Mouse (Mus musculus) heart, embryonic 13.5 days (tissue): Measurements from ENCODE around the gene Ttk. TPM values are rescaled to one million over a fixed set of nuclear protein-coding genes. Genes with fewer than 3 reads are reported as not detected.

ENCODE experiments used
- ATAC-seq: fragments of 200-750 bp; cut with Nextera tagmentation; 2 replicates; pipeline ENCODE4 v1.8.0; 2017; ENCODE audit warnings: moderate TSS enrichment; ENCODE audit not compliant: insufficient number of reproducible peaks, low FRiP score, low TSS enrichment; ENCODE audit errors: extremely low read depth
- H3K27ac ChIP-seq: fragments of 300-500 bp; sonication (generic); replicated peaks from 2 replicates; pipeline ENCODE4 v1.5.1; 2015; ENCODE audit warnings: moderate library complexity, mild to moderate bottlenecking, inconsistent platforms
- H3K27me3 ChIP-seq: fragments of 300-500 bp; sonication (generic); replicated peaks from 2 replicates; pipeline ENCODE4 v1.6.1; 2015; ENCODE audit warnings: mild to moderate bottlenecking, inconsistent platforms
- H3K36me3 ChIP-seq: fragments of 300-500 bp; sonication (generic); 2 replicates; pipeline ENCODE4 v1.6.1; 2015; ENCODE audit warnings: mild to moderate bottlenecking, inconsistent platforms
- H3K4me1 ChIP-seq: fragments of 300-500 bp; sonication (generic); 2 replicates; pipeline ENCODE4 v1.6.1; 2015; ENCODE audit warnings: inconsistent platforms
- H3K4me2 ChIP-seq: fragments of 300-500 bp; sonication (generic); 2 replicates; pipeline ENCODE4 v1.6.1; 2015; ENCODE audit warnings: inconsistent platforms, mild to moderate bottlenecking, moderate library complexity
- H3K4me3 ChIP-seq: fragments of 300-500 bp; sonication (generic); 2 replicates; pipeline ENCODE4 v1.5.1; 2015; ENCODE audit warnings: moderate library complexity, mild to moderate bottlenecking, inconsistent platforms
- H3K9ac ChIP-seq: fragments of 300-500 bp; sonication (generic); 2 replicates; pipeline ENCODE4 v1.6.1; 2015; ENCODE audit warnings: inconsistent platforms, mild to moderate bottlenecking, moderate library complexity
- H3K9me3 ChIP-seq: fragments of 300-500 bp; sonication (generic); 2 replicates; pipeline ENCODE4 v1.6.1; 2016; ENCODE audit warnings: inconsistent platforms
- WGBS: fragments of 180-500 bp; shearing (Covaris S2); methylation state at CpG from one replicate; pipeline ENCODE4 v1.1.7; 2015; ENCODE audit warnings: mixed read lengths; 5-methylcytosine and 5-hydroxymethylcytosine counted together
- polyA plus RNA-seq: library from polyadenylated mRNA; unstranded; fragments of >200 nt; fragmentation: Nextera tagmentation; extraction: Ambion mirVana; gene quantifications from 2 replicates; pipeline ENCODE4 v1.2.1, GENCODE M21; 2015

Gene Ttk
- polyA plus RNA-seq, 1 experiment from 2014 or later, result 17.1 TPM

DNA sequence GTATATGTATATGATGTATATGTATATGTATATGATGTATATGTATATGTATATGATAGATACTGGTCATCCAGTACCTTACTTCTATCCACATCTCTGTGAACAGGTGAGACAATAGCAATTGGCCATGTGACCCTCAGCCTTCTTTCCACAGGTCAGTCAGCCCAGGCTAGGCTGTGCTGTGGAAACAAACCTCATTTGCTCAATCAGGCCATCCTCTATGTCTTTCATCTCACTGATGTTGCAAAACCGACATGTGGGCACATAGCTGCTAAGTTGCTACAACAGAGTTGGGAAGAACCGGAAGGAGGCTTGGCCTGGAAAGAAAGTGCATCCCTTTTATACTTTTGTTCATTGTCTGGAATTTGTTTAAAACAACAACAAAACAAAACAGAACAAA lies 67.6 kb downstream of the Ttk start:
- WGBS, result 65% methylated on average over 2 of the region's 2 CpGs
- H3K27ac ChIP-seq, result no peak overlapping the region
- no peak overlapping the region for H3K9ac ChIP-seq
- H3K4me2 ChIP-seq, result no peak overlapping the region
- no peaks in the 10 kb centered on the region for H3K36me3 ChIP-seq
- H3K4me3 ChIP-seq, result no peak overlapping the region
- no peaks in the 10 kb centered on the region for H3K4me1 ChIP-seq
- no peak for ATAC-seq
- H3K27me3 ChIP-seq, result no peaks in the 10 kb centered on the region
- H3K9me3 ChIP-seq, result no peaks in the 10 kb centered on the region

DNA sequence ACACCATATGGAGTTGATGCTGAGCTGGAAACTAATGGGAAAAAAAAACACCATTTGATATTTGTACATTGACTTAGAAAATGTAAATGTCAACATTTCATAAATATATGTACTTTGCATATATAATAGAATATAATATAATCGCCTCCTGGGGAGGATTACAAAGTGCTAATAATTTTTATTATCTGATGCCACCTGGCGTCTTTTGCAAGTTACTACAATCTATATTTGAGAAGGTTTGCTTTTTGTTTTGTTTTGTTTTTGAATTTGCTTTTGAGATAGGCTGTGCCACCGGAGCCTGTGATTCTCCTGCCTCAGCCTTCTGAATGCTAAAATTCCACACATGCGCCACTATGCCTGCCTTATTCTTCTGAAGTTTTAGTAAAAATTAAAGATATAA lies 71.3 kb downstream of the Ttk start:
- no peaks in the 10 kb centered on the region for H3K4me1 ChIP-seq
- H3K9ac ChIP-seq, result no peak overlapping the region
- no peak overlapping the region for H3K4me3 ChIP-seq
- H3K36me3 ChIP-seq, result no peaks in the 10 kb centered on the region
- H3K27me3 ChIP-seq, result no peaks in the 10 kb centered on the region
- ATAC-seq, result no peak
- H3K27ac ChIP-seq, result no peak overlapping the region
- no peak overlapping the region for H3K4me2 ChIP-seq
- 52% methylated on average over 4 of the region's 4 CpGs for WGBS
- no peaks in the 10 kb centered on the region for H3K9me3 ChIP-seq

DNA sequence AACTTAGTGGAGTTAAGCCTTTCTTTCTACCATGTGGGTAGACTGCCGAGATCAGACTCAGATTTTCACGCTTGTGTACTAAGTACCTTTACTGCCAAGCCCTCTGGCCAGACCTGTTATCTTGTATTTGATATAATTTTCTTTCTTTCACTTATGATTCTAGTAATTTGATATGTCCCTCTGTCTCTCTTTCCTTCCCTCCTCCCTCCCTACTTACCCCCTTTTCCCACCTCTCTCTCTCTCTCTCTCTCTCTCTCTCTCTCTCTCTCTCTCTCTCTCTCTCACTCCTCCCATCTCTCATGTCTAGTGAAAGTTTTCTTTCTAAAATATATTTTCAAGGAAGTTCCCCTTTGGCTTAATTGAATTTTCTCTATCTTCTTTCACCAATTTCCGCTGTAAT lies 72.5 kb downstream of the Ttk start:
- no peak overlapping the region for H3K4me3 ChIP-seq
- WGBS, result 71% methylated on average over 3 of the region's 3 CpGs
- no peak overlapping the region for H3K4me2 ChIP-seq
- no peak overlapping the region for H3K9ac ChIP-seq
- no peaks in the 10 kb centered on the region for H3K4me1 ChIP-seq
- H3K27me3 ChIP-seq, result no peaks in the 10 kb centered on the region
- no peaks in the 10 kb centered on the region for H3K9me3 ChIP-seq
- no peak overlapping the region for H3K27ac ChIP-seq
- ATAC-seq, result no peak
- H3K36me3 ChIP-seq, result no peaks in the 10 kb centered on the region

DNA sequence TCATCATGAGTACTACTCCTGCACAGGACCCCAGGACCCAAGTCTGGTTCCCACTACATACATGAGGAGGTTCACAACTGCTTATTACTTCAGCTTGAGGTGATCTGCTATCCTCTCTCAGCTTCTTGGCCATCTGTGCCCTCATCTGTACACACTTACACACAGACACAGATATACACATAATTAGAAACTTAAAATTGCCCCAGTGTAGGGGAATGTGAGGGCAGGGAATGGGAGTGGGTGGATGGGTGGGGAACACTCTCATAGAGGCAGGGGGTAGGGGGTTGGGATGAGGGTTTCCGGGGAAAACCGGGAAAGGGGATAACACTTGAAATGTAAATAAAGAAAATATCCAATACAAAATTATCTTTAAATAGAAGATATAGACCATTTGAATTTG lies 75.3 kb downstream of the Ttk start:
- H3K9me3 ChIP-seq, result no peaks in the 10 kb centered on the region
- no peaks in the 10 kb centered on the region for H3K4me1 ChIP-seq
- no peak overlapping the region for H3K4me2 ChIP-seq
- H3K36me3 ChIP-seq, result no peaks in the 10 kb centered on the region
- no peak overlapping the region for H3K27ac ChIP-seq
- no peak overlapping the region for H3K4me3 ChIP-seq
- no peaks in the 10 kb centered on the region for H3K27me3 ChIP-seq
- H3K9ac ChIP-seq, result no peak overlapping the region
- ATAC-seq, result no peak
- WGBS, result 85% methylated on average over 2 of the region's 2 CpGs

DNA sequence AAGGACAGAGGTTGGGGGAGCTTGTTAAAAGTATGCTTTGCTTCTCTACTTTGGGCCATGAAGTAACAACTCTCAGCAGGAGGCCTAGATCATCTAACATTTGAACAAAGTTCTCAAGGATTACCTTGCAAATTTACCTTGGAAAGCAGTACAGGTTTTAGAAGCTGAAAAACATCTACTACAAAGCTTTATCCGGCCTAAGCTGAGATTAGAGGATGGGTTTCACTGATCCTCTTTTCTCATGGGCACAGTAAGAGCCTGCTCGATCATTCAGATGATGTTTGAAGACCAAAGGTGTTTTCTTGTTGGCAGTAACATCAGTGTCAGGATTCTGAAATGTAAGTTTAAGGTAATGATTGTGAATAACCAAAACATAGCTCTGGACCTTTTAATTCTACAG lies 76.4 kb downstream of the Ttk start:
- H3K4me3 ChIP-seq, result no peak overlapping the region
- no peaks in the 10 kb centered on the region for H3K4me1 ChIP-seq
- H3K9me3 ChIP-seq, result no peaks in the 10 kb centered on the region
- H3K9ac ChIP-seq, result no peak overlapping the region
- H3K4me2 ChIP-seq, result no peak overlapping the region
- no peak overlapping the region for H3K27ac ChIP-seq
- no peaks in the 10 kb centered on the region for H3K27me3 ChIP-seq
- WGBS, result 68% methylated on average over 2 of the region's 2 CpGs
- ATAC-seq, result no peak
- H3K36me3 ChIP-seq, result no peaks in the 10 kb centered on the region

Other genes with a start within 250 kb of the Ttk start
- 2.9 and 3.6 TPM in 2 replicates for gene Elovl4, start 28.4 kb upstream of the Ttk start, polyA plus RNA-seq
- 43.3 and 50.0 TPM in 2 replicates for gene Bckdhb, start 90.5 kb downstream of the Ttk start, polyA plus RNA-seq